Mouse (Mus musculus) heart, adult 9 months (tissue): ENCODE measurements around the gene Gpm6b.

Source experiments
- DNase-seq, 2 experiments: peaks; one replicate each; pipeline ENCODE4 v3.0.0; 2022; ENCODE audit warnings: low spot score in 2 of 2

Gpm6b gene

DNA sequence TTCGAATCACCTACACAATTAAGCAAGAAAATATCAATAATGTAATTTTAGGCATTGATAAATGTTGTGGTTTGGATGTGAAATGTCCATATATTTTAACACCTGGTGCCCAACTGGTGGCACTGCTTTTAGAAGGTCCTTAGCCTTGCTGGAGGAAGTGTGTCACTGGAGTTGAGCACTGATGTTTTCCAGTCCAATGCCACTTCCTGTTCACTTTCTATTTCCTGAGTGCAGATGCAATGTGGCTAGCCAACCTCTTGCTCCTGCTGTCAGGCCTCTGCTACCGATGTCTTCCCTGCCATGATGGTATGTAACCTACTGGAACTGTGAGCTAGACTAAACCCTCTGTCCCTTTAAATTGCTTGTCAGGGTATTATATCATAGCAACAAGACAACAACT lies 65.6 kb downstream of the Gpm6b start:
- DNase-seq = no peak

GRCm38 (mm10) chrX:166307437-166308222 lies 68.9 kb downstream of the Gpm6b start:
- no peak for DNase-seq

GRCm38 (mm10) chrX:166308798-166309197 lies 70.1 kb downstream of the Gpm6b start:
- DNase-seq = no peak

- DNase-seq = no peak
Measured at GRCm38 (mm10) chrX:166315251-166315650, 76.5 kb downstream of the Gpm6b start.

- DNase-seq = no peak
Measured at GRCm38 (mm10) chrX:166316552-166317375, 78.1 kb downstream of the Gpm6b start.

DNA sequence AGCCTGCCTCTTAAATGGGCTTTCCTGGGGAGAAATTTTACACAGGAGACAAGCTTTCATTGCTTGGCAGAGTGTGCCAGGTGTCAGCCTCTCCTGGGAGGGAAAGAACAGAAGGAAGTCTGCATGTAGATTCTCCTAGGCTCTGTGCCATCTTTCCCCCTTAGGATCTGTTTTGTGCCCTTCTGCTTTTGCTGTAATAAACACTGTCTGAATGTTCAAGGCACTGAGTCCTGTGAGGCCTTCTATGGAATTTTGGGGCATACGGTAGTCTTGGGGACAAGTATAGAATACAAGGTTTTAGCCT lies 78.6 kb downstream of the Gpm6b start:
- no peak for DNase-seq

DNA sequence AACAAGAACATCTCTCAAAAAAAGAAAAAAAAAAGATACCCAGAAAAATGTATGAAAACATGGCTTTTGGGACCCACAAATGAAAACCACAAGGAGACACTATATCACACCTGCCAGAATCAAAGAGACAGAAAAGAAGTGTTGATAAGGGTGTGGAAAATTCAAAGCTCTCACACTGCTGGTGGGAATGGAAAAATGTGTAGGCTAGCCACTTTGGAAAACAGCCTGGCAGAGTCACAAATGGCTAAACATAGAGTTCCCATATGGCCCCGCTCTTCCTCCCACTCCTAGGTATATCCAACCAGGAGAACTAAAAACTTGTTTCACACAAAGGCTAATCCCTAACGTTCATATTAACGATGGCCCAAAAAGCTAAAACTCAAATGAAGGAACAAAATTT lies 84.5 kb downstream of the Gpm6b start:
- no peak for DNase-seq

DNA sequence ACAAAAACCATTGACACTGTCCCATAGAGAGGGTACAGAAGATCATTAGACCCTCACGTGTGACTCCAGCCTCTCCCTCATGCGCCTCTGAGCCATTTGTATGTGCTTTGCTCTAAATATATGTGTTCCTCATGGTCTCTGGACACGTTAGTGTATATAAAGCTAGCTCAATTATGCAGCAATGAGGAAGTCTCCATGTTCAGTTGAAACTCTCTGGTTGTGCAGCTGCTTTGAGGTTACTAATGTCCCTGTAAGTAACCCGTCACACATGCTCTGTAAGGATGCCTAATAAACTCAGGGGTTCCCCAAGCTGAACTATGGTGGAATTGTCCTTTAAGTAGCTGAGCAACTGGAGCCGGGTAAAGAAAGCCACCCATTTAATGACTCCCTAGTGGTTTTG lies 88.9 kb downstream of the Gpm6b start:
- no peak for DNase-seq

GRCm38 (mm10) chrX:166328219-166328901 lies 89.6 kb downstream of the Gpm6b start:
- no peak for DNase-seq

- DNase-seq = no peak
Measured at GRCm38 (mm10) chrX:166328904-166329451, 90.3 kb downstream of the Gpm6b start.

- no peak for DNase-seq
Measured at GRCm38 (mm10) chrX:166334516-166335136, 95.9 kb downstream of the Gpm6b start.

GRCm38 (mm10) chrX:166338353-166338752 lies 99.6 kb downstream of the Gpm6b start:
- DNase-seq = no peak

DNA sequence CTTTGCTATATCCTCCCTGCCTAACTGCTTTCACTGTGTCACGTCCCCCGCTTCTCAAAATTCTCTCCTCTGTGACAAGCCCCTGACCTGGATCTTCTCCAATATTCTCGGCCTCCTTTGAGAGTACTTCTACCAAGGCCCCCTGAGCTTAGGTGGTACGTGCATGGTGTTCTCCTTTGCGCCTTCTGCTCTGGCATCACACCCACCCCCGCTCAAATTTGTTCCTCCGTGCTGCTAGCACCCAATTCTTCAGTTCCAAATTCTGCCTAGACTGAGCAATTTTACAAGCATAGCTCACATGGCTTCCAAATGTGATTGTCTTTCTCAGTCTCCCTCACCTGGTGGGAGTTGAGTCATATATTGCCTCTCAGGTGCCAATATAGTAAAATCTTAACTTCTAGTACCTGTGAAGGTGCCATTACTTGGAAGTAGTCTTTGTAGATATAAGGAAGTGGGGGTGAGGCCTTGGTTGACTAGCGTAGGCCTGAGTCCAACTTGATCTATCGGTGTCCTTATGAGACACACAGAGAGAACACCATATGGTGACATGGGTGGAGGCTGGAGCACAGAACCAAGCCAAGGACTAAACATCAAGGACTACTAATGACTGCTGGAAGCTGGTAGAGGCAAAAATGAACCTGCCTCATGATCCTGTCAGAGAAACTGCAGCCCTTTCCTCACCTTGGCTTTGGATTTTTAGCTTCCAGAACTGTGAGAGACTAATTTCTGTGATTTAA lies 100.2 kb downstream of the Gpm6b start:
- DNase-seq = no peak

GRCm38 (mm10) chrX:166339911-166340310 lies 101.2 kb downstream of the Gpm6b start:
- no peak for DNase-seq

GRCm38 (mm10) chrX:166341795-166342194 lies 103.1 kb downstream of the Gpm6b start:
- DNase-seq = no peak

DNA sequence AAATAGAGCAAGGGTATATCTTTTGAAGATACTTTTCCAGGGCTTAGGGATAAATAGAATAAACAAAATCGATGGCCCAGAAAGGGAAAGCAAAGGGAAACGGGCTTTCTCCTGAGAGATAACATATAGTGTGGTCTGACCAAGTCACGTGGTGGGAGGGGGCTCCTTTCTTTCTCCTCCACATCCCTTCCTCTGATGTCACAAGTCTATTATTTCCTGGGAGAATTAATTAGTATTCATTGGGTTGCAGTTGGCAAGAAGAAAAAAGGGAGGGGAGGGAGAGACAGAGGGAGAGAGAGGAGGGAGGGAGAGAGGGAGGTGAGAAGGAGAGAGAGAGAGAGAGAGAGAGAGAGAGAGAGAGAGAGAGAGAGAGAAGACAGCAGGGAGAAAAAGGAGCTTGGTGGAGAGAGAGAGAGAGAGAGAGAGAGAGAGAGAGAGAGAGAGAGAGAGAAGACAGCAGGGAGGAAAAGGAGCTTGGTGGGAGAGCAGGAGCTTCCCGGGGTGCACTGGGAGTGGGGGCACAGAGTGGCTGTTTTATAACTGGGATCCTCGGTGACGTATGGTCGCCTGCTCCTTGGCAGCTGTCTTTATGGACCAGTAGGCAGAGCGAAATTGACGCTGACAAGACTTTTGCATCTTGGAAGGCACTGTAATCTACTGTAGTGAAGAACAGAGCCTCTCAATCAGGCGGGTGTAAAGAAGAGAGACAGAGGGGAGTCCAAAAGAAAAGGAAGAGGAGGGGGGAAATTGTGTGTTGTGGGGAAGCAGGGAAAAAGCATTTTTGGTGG lies 105.7 kb downstream of the Gpm6b start:
- peak in 1 of 2 experiments; percentile 4 for DNase-seq

DNA sequence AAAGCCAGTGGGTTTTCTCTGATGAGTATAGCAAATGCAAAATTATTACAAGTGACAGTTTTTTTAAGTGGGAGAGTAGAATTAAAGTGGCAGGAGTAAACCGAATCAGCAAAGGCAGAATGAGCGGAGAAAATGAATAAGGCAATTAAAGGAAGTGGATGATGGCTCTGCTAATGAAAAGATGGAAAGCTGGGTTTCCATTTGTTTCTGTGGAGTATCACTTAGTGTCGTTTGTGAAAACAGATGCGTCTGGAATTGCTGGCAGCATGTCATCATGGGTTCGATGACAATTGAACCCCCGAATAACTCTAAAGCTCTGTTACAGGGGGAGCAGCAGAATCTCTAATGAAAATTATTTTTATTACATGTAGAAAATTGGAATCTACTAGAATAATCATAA lies 109.4 kb downstream of the Gpm6b start:
- no peak for DNase-seq

GRCm38 (mm10) chrX:166348634-166349033 lies 109.9 kb downstream of the Gpm6b start:
- DNase-seq = no peak

- DNase-seq = peak; percentile 16 to 47
Measured at GRCm38 (mm10) chrX:166351790-166352189, 113.1 kb downstream of the Gpm6b start.

DNA sequence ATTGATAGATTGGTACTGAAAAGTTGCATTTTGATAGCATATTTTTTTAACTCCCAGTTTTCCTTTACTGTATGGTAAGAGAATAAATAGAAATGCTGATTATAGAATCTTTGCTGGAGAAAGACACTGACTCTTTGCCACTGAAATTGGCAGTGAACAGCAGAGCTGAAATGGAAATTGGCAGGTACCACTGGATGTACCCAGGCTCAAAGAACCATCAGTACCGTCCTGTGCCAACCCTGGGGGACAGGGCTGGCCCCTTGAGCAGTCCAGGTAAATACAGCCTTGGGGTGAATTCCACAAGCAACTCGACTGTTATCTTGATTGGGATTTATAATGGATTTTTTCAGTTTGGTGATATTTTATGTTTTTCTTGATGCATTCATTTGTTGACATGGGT lies 114.7 kb downstream of the Gpm6b start:
- DNase-seq = no peak
